Mouse (Mus musculus): Measurements from ENCODE around the gene Dusp1. TPM values are rescaled to one million over a fixed set of nuclear protein-coding genes. Genes with fewer than 3 reads are reported as not detected.

Gene Dusp1
- polyA plus RNA-seq, 1 experiment from 2014 or later, result 36.8 TPM

GRCm38 (mm10) chr17:26506031-26506641 is 55.8 kb downstream of the Dusp1 start:
- H3K4me1 ChIP-seq, result peaks cover 45% of the 10 kb centered on the region
- H3K4me3 ChIP-seq, result peak overlapping the region; percentile 80; the same call in 1 of the 2 replicates
- WGBS, result 82% methylated on average over 14 of the region's 14 CpGs
- H3K9ac ChIP-seq, result peak overlapping the region; percentile 90; the same call in 1 of the 2 replicates
- no peak overlapping the region for H3K27ac ChIP-seq
- H3K27me3 ChIP-seq (replicated peaks), result 0 out of 2 replicates have a peak, but pooled peaks cover 3% of the 10 kb centered on the region
- no peak for ATAC-seq (ENCODE audit: low FRiP score, low read depth)
- peaks cover 6% of the 10 kb centered on the region; the same call in 1 of the 2 replicates for H3K36me3 ChIP-seq
- no peaks in the 10 kb centered on the region for H3K9me3 ChIP-seq
- peak overlapping the region; percentile 77 for H3K4me2 ChIP-seq (replicated peaks)

- Histone ChIP-seq H3K36me3 (peaks cover 6% of the 10 kb centered on the region; the same call in 1 of the 2 replicates), H3K27ac (no peak overlapping the region), H3K4me2 (replicated peaks) (peak overlapping the region; percentile 77), H3K9me3 (no peaks in the 10 kb centered on the region), H3K9ac (no peak overlapping the region), H3K27me3 (replicated peaks) (no peaks in the 10 kb centered on the region), H3K4me3 (no peak overlapping the region), H3K4me1 (peaks cover 45% of the 10 kb centered on the region)
- no peak for ATAC-seq (ENCODE audit: low FRiP score, low read depth)
- 87% methylated on average over 3 of the region's 3 CpGs for WGBS
Observed at GRCm38 (mm10) chr17:26505181-26505581, 56.7 kb downstream of the Dusp1 start.

- no peak overlapping the region for H3K9ac ChIP-seq
- H3K36me3 ChIP-seq, result peaks cover 6% of the 10 kb centered on the region; the same call in 1 of the 2 replicates
- WGBS, result 42% methylated on average over 11 of the region's 11 CpGs
- H3K27me3 ChIP-seq (replicated peaks), result no peaks in the 10 kb centered on the region
- no peak overlapping the region for H3K4me3 ChIP-seq
- ATAC-seq (ENCODE audit: low FRiP score, low read depth), result no peak
- peak overlapping the region; percentile 63 for H3K4me2 ChIP-seq (replicated peaks)
- H3K4me1 ChIP-seq, result peaks cover 45% of the 10 kb centered on the region
- no peaks in the 10 kb centered on the region for H3K9me3 ChIP-seq
- peak overlapping the region; percentile 72; the same call in 1 of the 2 replicates for H3K27ac ChIP-seq
Observed at GRCm38 (mm10) chr17:26503981-26504671, 57.8 kb downstream of the Dusp1 start.

GRCm38 (mm10) chr17:26502808-26503671 is 58.9 kb downstream of the Dusp1 start:
- Histone ChIP-seq H3K4me2 (replicated peaks) (peak overlapping the region; percentile 63), H3K9me3 (no peaks in the 10 kb centered on the region), H3K4me3 (peak overlapping the region; percentile 22), H3K27me3 (replicated peaks) (no peaks in the 10 kb centered on the region), H3K9ac (peak overlapping the region; percentile 59), H3K4me1 (peaks cover 45% of the 10 kb centered on the region), H3K36me3 (peaks cover 6% of the 10 kb centered on the region; the same call in 1 of the 2 replicates), H3K27ac (peak overlapping the region; percentile 72)
- ATAC-seq (ENCODE audit: low FRiP score, low read depth), result peak; percentile 69
- WGBS, result 4% methylated on average over 20 of the region's 20 CpGs

GRCm38 (mm10) chr17:26501826-26502225 is 60.1 kb downstream of the Dusp1 start:
- H3K9ac ChIP-seq, result no peak overlapping the region
- no peaks in the 10 kb centered on the region for H3K27me3 ChIP-seq (replicated peaks)
- WGBS, result 93% methylated on average over 5 of the region's 5 CpGs
- H3K4me2 ChIP-seq (replicated peaks), result no peak overlapping the region
- ATAC-seq (ENCODE audit: low FRiP score, low read depth), result no peak
- H3K4me3 ChIP-seq, result no peak overlapping the region
- H3K27ac ChIP-seq, result no peak overlapping the region
- peaks cover 6% of the 10 kb centered on the region; the same call in 1 of the 2 replicates for H3K36me3 ChIP-seq
- H3K4me1 ChIP-seq, result peaks cover 40% of the 10 kb centered on the region
- no peaks in the 10 kb centered on the region for H3K9me3 ChIP-seq

GRCm38 (mm10) chr17:26498626-26499025 is 63.3 kb downstream of the Dusp1 start:
- ATAC-seq (ENCODE audit: low FRiP score, low read depth), result no peak
- H3K36me3 ChIP-seq, result no peaks in the 10 kb centered on the region
- H3K4me2 ChIP-seq (replicated peaks), result no peak overlapping the region
- no peak overlapping the region for H3K27ac ChIP-seq
- no peak overlapping the region for H3K9ac ChIP-seq
- H3K4me1 ChIP-seq, result peaks cover 13% of the 10 kb centered on the region
- no peaks in the 10 kb centered on the region for H3K27me3 ChIP-seq (replicated peaks)
- H3K4me3 ChIP-seq, result no peak overlapping the region
- 69% methylated on average over 1 of the region's 1 CpGs for WGBS
- H3K9me3 ChIP-seq, result no peaks in the 10 kb centered on the region

- H3K9ac ChIP-seq, result no peak overlapping the region
- ATAC-seq (ENCODE audit: low FRiP score, low read depth), result no peak
- peaks cover 6% of the 10 kb centered on the region; the same call in 1 of the 2 replicates for H3K9me3 ChIP-seq
- H3K27me3 ChIP-seq (replicated peaks), result no peaks in the 10 kb centered on the region
- H3K4me3 ChIP-seq, result no peak overlapping the region
- no peak overlapping the region for H3K27ac ChIP-seq
- no peaks in the 10 kb centered on the region for H3K36me3 ChIP-seq
- H3K4me2 ChIP-seq (replicated peaks), result no peak overlapping the region
- peaks cover 3% of the 10 kb centered on the region; the same call in 1 of the 2 replicates for H3K4me1 ChIP-seq
- 66% methylated on average over 5 of the region's 5 CpGs for WGBS
Observed at GRCm38 (mm10) chr17:26497416-26497923, 64.5 kb downstream of the Dusp1 start.

GRCm38 (mm10) chr17:26494642-26495468 is 67.1 kb downstream of the Dusp1 start:
- Histone ChIP-seq H3K36me3 (no peaks in the 10 kb centered on the region), H3K4me3 (no peak overlapping the region), H3K27ac (no peak overlapping the region), H3K9ac (no peak overlapping the region), H3K9me3 (peaks cover 6% of the 10 kb centered on the region; the same call in 1 of the 2 replicates), H3K27me3 (replicated peaks) (no peaks in the 10 kb centered on the region), H3K4me2 (replicated peaks) (no peak overlapping the region), H3K4me1 (no peaks in the 10 kb centered on the region)
- no peak for ATAC-seq (ENCODE audit: low FRiP score, low read depth)
- 82% methylated on average over 4 of the region's 4 CpGs for WGBS

- no peaks in the 10 kb centered on the region for H3K4me1 ChIP-seq
- H3K36me3 ChIP-seq, result no peaks in the 10 kb centered on the region
- H3K9me3 ChIP-seq, result peaks cover 6% of the 10 kb centered on the region; the same call in 1 of the 2 replicates
- no peak for ATAC-seq (ENCODE audit: low FRiP score, low read depth)
- H3K27ac ChIP-seq, result no peak overlapping the region
- no peak overlapping the region for H3K9ac ChIP-seq
- H3K27me3 ChIP-seq (replicated peaks), result no peaks in the 10 kb centered on the region
- H3K4me2 ChIP-seq (replicated peaks), result no peak overlapping the region
- WGBS, result 87% methylated on average over 3 of the region's 3 CpGs
- no peak overlapping the region for H3K4me3 ChIP-seq
Observed at GRCm38 (mm10) chr17:26492246-26492645, 69.7 kb downstream of the Dusp1 start.

- no peak overlapping the region for H3K9ac ChIP-seq
- H3K4me3 ChIP-seq, result no peak overlapping the region
- H3K4me1 ChIP-seq, result no peaks in the 10 kb centered on the region
- no peak overlapping the region for H3K27ac ChIP-seq
- 87% methylated on average over 2 of the region's 2 CpGs for WGBS
- ATAC-seq (ENCODE audit: low FRiP score, low read depth), result no peak
- H3K36me3 ChIP-seq, result no peaks in the 10 kb centered on the region
- H3K4me2 ChIP-seq (replicated peaks), result no peak overlapping the region
- peaks cover 6% of the 10 kb centered on the region; the same call in 1 of the 2 replicates for H3K9me3 ChIP-seq
- H3K27me3 ChIP-seq (replicated peaks), result no peaks in the 10 kb centered on the region
Observed at GRCm38 (mm10) chr17:26490910-26491309, 71.0 kb downstream of the Dusp1 start.

GRCm38 (mm10) chr17:26490072-26490471 is 71.9 kb downstream of the Dusp1 start:
- Histone ChIP-seq H3K4me2 (replicated peaks) (no peak overlapping the region), H3K36me3 (no peaks in the 10 kb centered on the region), H3K27me3 (replicated peaks) (no peaks in the 10 kb centered on the region), H3K9ac (no peak overlapping the region), H3K4me1 (no peaks in the 10 kb centered on the region), H3K4me3 (no peak overlapping the region), H3K27ac (no peak overlapping the region), H3K9me3 (peaks cover 6% of the 10 kb centered on the region; the same call in 1 of the 2 replicates)
- WGBS, result 93% methylated on average over 10 of the region's 10 CpGs
- ATAC-seq (ENCODE audit: low FRiP score, low read depth), result no peak

Data from neural tube, embryonic 12.5 days (tissue).